Mouse (Mus musculus): ENCODE data around the gene Ctsa.

- TF ChIP-seq CTCF (IDR thresholded peaks at IDR 0.05; ENCODE audit: borderline replicate concordance, insufficient read depth, low read length) (no peak), POLR2A (IDR thresholded peaks at IDR 0.05; ENCODE audit: low read depth, low read length) (no peak)
Measured at GRCm38 (mm10) chr2:164859155-164859554, 26.5 kb downstream of the Ctsa start.
